Mouse (Mus musculus): ENCODE measurements at regions not wholly inside any gene's neighbourhood (a gene's known extent, or its start where the extent isn't known, plus 50 kb on each side); places are given as distances from the start of the nearest gene placed in this dataset.

- TF ChIP-seq CTCF (IDR thresholded peaks at IDR 0.05; ENCODE audit: borderline replicate concordance, insufficient read depth, low read depth, low read length) = no peak
- no peak for TF ChIP-seq POLR2A (IDR thresholded peaks at IDR 0.05; ENCODE audit: borderline replicate concordance, insufficient read depth, low read length)
Measured at GRCm38 (mm10) chr6:98666388-98666989, 323.9 kb upstream of the Gm765 start.

Data from cerebellum, adult 2 months (tissue).